8 mouse cellular contexts compared by ENCODE assay signal in genomic region chr2:154604156-154604555, GRCm38 (mm10). TPM values are rescaled to one million over a fixed set of nuclear protein-coding genes. Genes with fewer than 3 reads are reported as not detected.
A peak's percentile ranks its signal among the peaks of the same experiment; 100 is the strongest.
DNase-seq lines count a peak whose midpoint lies in the region; ATAC-seq and TF ChIP-seq lines count a peak whose summit lies in the region.

No protein-coding gene starts in this region.

- peak overlapping the region; percentile 27 for H3K4me3 ChIP-seq in lung, postnatal 0 days (ENCODE audit: low read depth, low read length)
- H3K4me3 ChIP-seq in forebrain, embryonic 13.5 days = peak overlapping the region; percentile 67
- H3K4me3 ChIP-seq in liver, embryonic 16.5 days (ENCODE audit: low read depth, low read length) = peak overlapping the region; percentile 62

- H3K36me3 ChIP-seq in lung, postnatal 0 days (ENCODE audit: insufficient read depth, low read length) = no peaks in the 10 kb centered on the region
- H3K36me3 ChIP-seq in forebrain, embryonic 13.5 days (ENCODE audit: poor library complexity, severe bottlenecking) = no peaks in the 10 kb centered on the region
- H3K36me3 ChIP-seq in liver, embryonic 16.5 days (ENCODE audit: control insufficient read depth, insufficient read depth) = no peaks in the 10 kb centered on the region

- 0 out of 2 replicates have a peak overlapping the region, but pooled peaks have one; percentile 13 for H3K9ac ChIP-seq in lung, postnatal 0 days (replicated peaks; ENCODE audit: low read depth)
- H3K9ac ChIP-seq in forebrain, embryonic 13.5 days = no peak overlapping the region
- peak overlapping the region; percentile 73 for H3K9ac ChIP-seq in liver, embryonic 16.5 days (ENCODE audit: low read depth, low read length)

- no peaks in the 10 kb centered on the region for H3K9me3 ChIP-seq in lung, postnatal 0 days (ENCODE audit: low read length)
- no peaks in the 10 kb centered on the region for H3K9me3 ChIP-seq in forebrain, embryonic 13.5 days (replicated peaks)
- H3K9me3 ChIP-seq in liver, embryonic 16.5 days (replicated peaks; ENCODE audit: control insufficient read depth, low read length) = no peaks in the 10 kb centered on the region

- peak; percentile 35 for DNase-seq in lung, postnatal 0 days (ENCODE audit: low spot score)
- DNase-seq in lung, adult 18-20 months = no peak
- peak; percentile 58 to 69 for DNase-seq in thymus, postnatal 10 days (ENCODE audit: low spot score in 2 of 2)
- DNase-seq in layer of hippocampus, adult 18-20 months (ENCODE audit: low spot score in 2 of 2) = no peak
- no peak for DNase-seq in urinary bladder, postnatal 14 days (ENCODE audit: low spot score)
- DNase-seq in urinary bladder, adult 18-20 months (ENCODE audit: low spot score in 2 of 2) = no peak

- no peak for ATAC-seq in lung, postnatal 0 days
- ATAC-seq in forebrain, embryonic 13.5 days = no peak
- ATAC-seq in liver, embryonic 16.5 days (ENCODE audit: low read depth) = no peak

- no peak for TF ChIP-seq CTCF in lung, postnatal 0 days (IDR thresholded peaks at IDR 0.05)

- no peak for TF ChIP-seq EP300 in lung, postnatal 0 days (IDR thresholded peaks at IDR 0.05)

- peaks cover 3% of the 10 kb centered on the region; the same call in 1 of the 2 replicates for H3K4me1 ChIP-seq in lung, postnatal 0 days (ENCODE audit: insufficient read depth, low read depth, low read length)
- H3K4me1 ChIP-seq in forebrain, embryonic 13.5 days = peaks cover 9% of the 10 kb centered on the region
- H3K4me1 ChIP-seq in liver, embryonic 16.5 days (ENCODE audit: control insufficient read depth, low read depth, low read length) = peaks cover 23% of the 10 kb centered on the region

- no peaks in the 10 kb centered on the region for H3K27me3 ChIP-seq in lung, postnatal 0 days (replicated peaks; ENCODE audit: insufficient read depth, low read length)
- peaks cover 23% of the 10 kb centered on the region for H3K27me3 ChIP-seq in forebrain, embryonic 13.5 days
- no peaks in the 10 kb centered on the region for H3K27me3 ChIP-seq in liver, embryonic 16.5 days (ENCODE audit: control insufficient read depth, insufficient read depth, low read depth, low read length)

- H3K4me2 ChIP-seq in lung, postnatal 0 days (replicated peaks; ENCODE audit: low read depth, low read length) = peak overlapping the region; percentile 73
- peak overlapping the region; percentile 72 for H3K4me2 ChIP-seq in forebrain, embryonic 13.5 days
- peak overlapping the region; percentile 96 for H3K4me2 ChIP-seq in liver, embryonic 16.5 days (ENCODE audit: low read depth, low read length)

- peak overlapping the region; percentile 34 for H3K27ac ChIP-seq in lung, postnatal 0 days (ENCODE audit: low read length)
- H3K27ac ChIP-seq in forebrain, embryonic 13.5 days = no peak overlapping the region
- peak overlapping the region; percentile 92 for H3K27ac ChIP-seq in liver, embryonic 16.5 days (ENCODE audit: low read length)

- WGBS in lung, postnatal 0 days = 18% methylated on average over 7 of the region's 7 CpGs
- WGBS in forebrain, embryonic 13.5 days = 41% methylated on average over 7 of the region's 7 CpGs
- 12% methylated on average over 7 of the region's 7 CpGs for WGBS in liver, embryonic 16.5 days (ENCODE audit: insufficient replicate concordance)

RNA-seq across cellular contexts. Expression of gene Pxmp4, which starts 0.6 kb away (rescaled TPM):
- polyA plus RNA-seq in lung, postnatal 0 days (2015; fragmentation: Nextera tagmentation; extraction: Ambion mirVana) = 29.0 and 33.5 TPM in 2 replicates
- polyA plus RNA-seq in forebrain, embryonic 13.5 days (2015; fragmentation: Nextera tagmentation; extraction: Ambion mirVana) = 10.7 and 13.0 TPM in 2 replicates
- polyA plus RNA-seq in liver, embryonic 16.5 days (2015; fragmentation: Nextera tagmentation; extraction: Ambion mirVana) = 43.0 and 44.9 TPM in 2 replicates
- total RNA-seq in layer of hippocampus, adult 18-20 months (2021) = 10 to 100 TPM in 1 of 2 experiments, 1 to 10 TPM in 1; 10.0 to 10.8 TPM

RNA-seq across cellular contexts. Expression of gene Zfp341, which starts 8.9 kb away (rescaled TPM):
- 0.76 and 1.0 TPM in 2 replicates for polyA plus RNA-seq in lung, postnatal 0 days (2015; fragmentation: Nextera tagmentation; extraction: Ambion mirVana)
- polyA plus RNA-seq in forebrain, embryonic 13.5 days (2015; fragmentation: Nextera tagmentation; extraction: Ambion mirVana) = 1.5 and 2.0 TPM in 2 replicates
- polyA plus RNA-seq in liver, embryonic 16.5 days (2015; fragmentation: Nextera tagmentation; extraction: Ambion mirVana) = 1.7 and 2.3 TPM in 2 replicates
- total RNA-seq in layer of hippocampus, adult 18-20 months (2021) = 10 to 100 TPM in 1 of 2 experiments, 1 to 10 TPM in 1; 9.4 to 10.6 TPM

RNA-seq across cellular contexts. Expression of gene 4930519P11Rik, which starts 9.1 kb away (rescaled TPM):
- 0.40 and 0.61 TPM in 2 replicates for polyA plus RNA-seq in lung, postnatal 0 days (2015; fragmentation: Nextera tagmentation; extraction: Ambion mirVana)
- 0.79 and 0.88 TPM in 2 replicates for polyA plus RNA-seq in forebrain, embryonic 13.5 days (2015; fragmentation: Nextera tagmentation; extraction: Ambion mirVana)
- 0.19 and 0.20 TPM in 2 replicates for polyA plus RNA-seq in liver, embryonic 16.5 days (2015; fragmentation: Nextera tagmentation; extraction: Ambion mirVana)
- not detected for total RNA-seq in layer of hippocampus, adult 18-20 months (2021)

RNA-seq across cellular contexts. Expression of gene E2f1, which starts 34.5 kb away (rescaled TPM):
- polyA plus RNA-seq in lung, postnatal 0 days (2015; fragmentation: Nextera tagmentation; extraction: Ambion mirVana) = 5.4 and 7.5 TPM in 2 replicates
- polyA plus RNA-seq in forebrain, embryonic 13.5 days (2015; fragmentation: Nextera tagmentation; extraction: Ambion mirVana) = 20.8 and 22.8 TPM in 2 replicates
- polyA plus RNA-seq in liver, embryonic 16.5 days (2015; fragmentation: Nextera tagmentation; extraction: Ambion mirVana) = 9.8 and 14.5 TPM in 2 replicates
- 1 to 10 TPM; 4.4 to 4.7 TPM for total RNA-seq in layer of hippocampus, adult 18-20 months (2021)

RNA-seq across cellular contexts. Expression of gene Necab3, which starts 45.5 kb away (rescaled TPM):
- 0.81 and 1.4 TPM in 2 replicates for polyA plus RNA-seq in lung, postnatal 0 days (2015; fragmentation: Nextera tagmentation; extraction: Ambion mirVana)
- polyA plus RNA-seq in forebrain, embryonic 13.5 days (2015; fragmentation: Nextera tagmentation; extraction: Ambion mirVana) = 19.8 and 25.4 TPM in 2 replicates
- polyA plus RNA-seq in liver, embryonic 16.5 days (2015; fragmentation: Nextera tagmentation; extraction: Ambion mirVana) = 0.44 and 0.73 TPM in 2 replicates
- 10 to 100 TPM; 20.9 to 26.5 TPM for total RNA-seq in layer of hippocampus, adult 18-20 months (2021)

Comparison
In these comparisons a context has a peak if more than half of its experiments do, and no peak if none do; other contexts are left out.
1. DNase-seq: peak in lung, postnatal 0 days (single experiment) and thymus, postnatal 10 days (2 of 2); none in lung, adult 18-20 months (0 of 2), layer of hippocampus, adult 18-20 months (0 of 2), urinary bladder, postnatal 14 days (single experiment) and urinary bladder, adult 18-20 months (0 of 2).
2. Peak in every context shown above with its lines, with median percentiles within 50 percentile points of each other: H3K4me2 ChIP-seq and H3K4me3 ChIP-seq.